Mouse (Mus musculus) macrophage (primary cell): ENCODE results near the gene Gm11568. TPM values are rescaled to one million over a fixed set of nuclear protein-coding genes. Genes with fewer than 3 reads are reported as not detected.
"Not testable (repeated sequence)": the region's sequence is repeated elsewhere in the genome, so short reads cannot be mapped to it uniquely, and the experiment has no call there.

Source experiments
- H3K27ac ChIP-seq: fragments of 350-480 bp; formaldehyde crosslinking; 2 replicates; pipeline ENCODE4 v1.9.0; 2021
- H3K36me3 ChIP-seq: fragments of 350-480 bp; formaldehyde crosslinking; 2 replicates; pipeline ENCODE4 v1.9.0; 2021; ENCODE audit errors: inconsistent target
- H3K4me3 ChIP-seq: fragments of 350-480 bp; formaldehyde crosslinking; 2 replicates; pipeline ENCODE4 v1.9.0; 2021; ENCODE audit errors: inconsistent target
- H3K79me2 ChIP-seq: fragments of 350-480 bp; formaldehyde crosslinking; 2 replicates; pipeline ENCODE4 v1.9.0; 2021; ENCODE audit errors: inconsistent target
- WGBS: methylation state at CpG from one replicate; pipeline ENCODE4 v1.1.7; 2026; ENCODE audit warnings: inconsistent platforms; ENCODE audit not compliant: missing documents; 5-methylcytosine and 5-hydroxymethylcytosine counted together
- polyA plus RNA-seq: library from polyadenylated mRNA; stranded (reverse); fragments of 250-400 nt; gene quantifications from 3 replicates; pipeline ENCODE4 v1.2.4, GENCODE M21; 2018; ENCODE audit warnings: inconsistent platforms
- total RNA-seq, 78 experiments: library from RNA; depleted of rRNA; stranded (reverse); fragments of 250-400 nt; gene quantifications; 1 replicate in 9 of 78; 2 replicates in 24 of 78; 3 replicates in 43 of 78; 4 replicates in 2 of 78; pipeline ENCODE4 v1.2.4; 2018; ENCODE audit warnings: inconsistent platforms in 56 of 78

The Gm11568 gene
- total RNA-seq (2018; cell fraction: chromatin; rRNA removed): not detected
- not detected for total RNA-seq (2018; cell fraction: cytosol; rRNA removed)
- total RNA-seq (2018; cell fraction: nucleus; rRNA removed): not detected
- polyA plus RNA-seq: not detected in 3 replicates

DNA sequence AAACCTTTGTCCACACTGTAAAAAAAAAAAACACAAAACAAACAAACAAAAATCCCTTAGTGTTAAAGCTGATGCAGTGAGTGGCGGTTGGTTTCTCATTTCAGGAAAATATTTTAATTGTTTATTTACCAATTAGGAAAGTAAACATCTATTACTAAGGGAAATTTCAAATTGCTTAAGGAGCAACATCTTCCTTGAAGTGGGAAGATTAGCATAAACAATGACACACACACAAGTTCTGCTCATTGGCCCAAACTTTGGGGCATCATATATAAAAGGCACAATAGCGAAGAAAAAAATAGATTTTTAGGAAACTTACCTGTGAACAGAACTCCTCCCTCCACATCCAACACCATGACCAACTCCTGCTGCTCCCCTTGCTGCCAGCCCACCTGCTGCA is at the start of gene Gm11568:
Gm11568 (plus strand) TSS at position 301 of the 400 bp plus-strand sequence.
- Histone ChIP-seq H3K79me2 (no peaks in the 10 kb centered on the region), H3K27ac (no peak within 1 kb of the TSS), H3K4me3 (no peak within 1 kb of the TSS), H3K36me3 (no peaks in the 10 kb centered on the region)
- 94% methylated on average over 2 of the region's 2 CpGs for WGBS

DNA sequence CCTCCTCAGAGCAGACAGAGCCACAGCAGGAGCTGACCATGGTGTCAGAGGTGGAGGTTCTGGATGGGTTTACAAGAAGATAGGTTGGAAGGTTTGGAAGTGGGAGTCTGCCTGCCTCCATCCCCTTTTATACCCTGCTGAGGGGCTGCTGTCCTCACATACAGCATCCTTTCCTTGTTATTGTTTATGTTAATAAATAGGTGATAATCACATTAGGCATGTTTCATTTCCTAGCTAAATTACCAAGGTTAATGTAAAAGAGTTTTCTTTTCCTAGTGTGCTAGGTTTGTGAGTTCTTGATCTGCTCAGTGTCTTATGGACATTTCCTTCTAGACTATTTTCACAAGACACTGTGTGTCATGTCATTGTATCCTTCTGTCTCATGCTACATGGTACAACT is 47.9 kb upstream of the Gm11568 start, which contains the start of gene Krtap4-13:
Krtap4-13 (minus strand) TSS at position 101 of the 400 bp plus-strand sequence.
- not testable (repeated sequence) for H3K79me2 ChIP-seq, H3K36me3 ChIP-seq, H3K4me3 ChIP-seq, H3K27ac ChIP-seq

DNA sequence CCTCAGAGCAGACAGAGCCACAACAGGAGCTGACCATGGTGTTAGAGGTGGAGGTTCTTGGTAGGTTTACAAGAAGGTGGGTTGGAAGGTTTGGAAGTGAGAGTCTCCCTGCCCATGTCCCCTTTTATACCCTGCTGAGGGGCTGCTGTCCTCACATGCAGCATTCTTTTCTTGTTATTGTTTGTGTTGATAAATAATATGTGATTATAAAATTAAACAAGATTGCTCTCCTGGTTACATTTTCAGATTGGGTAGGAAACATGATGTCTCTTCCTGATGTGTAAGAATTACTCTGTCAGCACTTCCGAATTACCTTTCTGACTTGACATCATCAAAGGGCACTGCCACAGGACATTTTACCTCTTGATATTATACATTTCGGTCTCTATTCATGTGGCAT is 42.2 kb upstream of the Gm11568 start, which contains the start of gene Gm11564:
Gm11564 (minus strand) TSS at position 101 of the 400 bp plus-strand sequence.
- not testable (repeated sequence) for H3K4me3 ChIP-seq, H3K27ac ChIP-seq, H3K36me3 ChIP-seq, H3K79me2 ChIP-seq
- WGBS: 83% methylated on average over 2 of the region's 2 CpGs

DNA sequence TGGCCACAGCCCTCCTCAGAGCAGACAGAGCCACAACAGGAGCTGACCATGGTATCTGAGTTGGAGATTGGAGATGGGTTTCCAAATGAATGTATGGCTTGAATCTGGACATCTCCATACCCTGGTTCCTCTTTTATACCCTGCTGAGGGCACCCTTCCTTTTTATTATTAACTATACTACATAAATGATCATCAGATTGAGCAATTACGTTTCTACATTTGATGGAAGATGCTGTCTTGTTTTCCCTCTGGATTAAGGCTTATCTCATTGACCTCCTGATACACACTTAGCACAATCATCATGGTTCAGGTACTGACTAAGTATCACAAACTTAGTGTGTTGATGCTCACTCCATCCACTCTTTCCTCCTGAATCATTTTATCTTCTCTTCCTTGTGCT is 19.8 kb upstream of the Gm11568 start, which contains the start of gene 2300003K06Rik:
2300003K06Rik (minus strand) TSS at position 101 of the 400 bp plus-strand sequence.
- WGBS: 85% methylated on average over 1 of the region's 1 CpGs
- Histone ChIP-seq H3K4me3 (no peak within 1 kb of the TSS), H3K27ac (no peak within 1 kb of the TSS), H3K36me3 (no peaks in the 10 kb centered on the region), H3K79me2 (no peaks in the 10 kb centered on the region)

DNA sequence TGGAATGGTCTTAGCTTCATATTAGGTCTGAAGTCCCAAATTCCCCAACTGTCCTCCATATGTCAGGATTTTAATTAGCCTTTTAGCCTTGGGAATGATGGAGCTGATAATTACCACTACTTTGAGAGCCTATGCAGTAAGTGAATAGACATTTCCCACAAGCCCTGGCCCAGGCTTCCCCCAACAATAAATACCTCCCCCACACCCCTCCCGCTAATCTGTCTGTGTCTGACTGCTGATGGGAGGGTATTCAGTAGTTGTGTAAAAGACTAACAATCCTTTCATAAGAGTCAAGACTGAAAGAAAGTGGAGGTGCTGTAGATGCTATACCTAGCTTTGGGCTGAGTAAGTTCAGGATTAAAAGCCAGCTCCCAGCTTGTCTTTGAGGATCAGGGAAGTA is 15.5 kb upstream of the Gm11568 start:
- Histone ChIP-seq H3K36me3 (no peaks in the 10 kb centered on the region), H3K79me2 (no peaks in the 10 kb centered on the region), H3K27ac (no peak overlapping the region), H3K4me3 (no peak overlapping the region)
- 77% methylated on average over 1 of the region's 1 CpGs for WGBS

DNA sequence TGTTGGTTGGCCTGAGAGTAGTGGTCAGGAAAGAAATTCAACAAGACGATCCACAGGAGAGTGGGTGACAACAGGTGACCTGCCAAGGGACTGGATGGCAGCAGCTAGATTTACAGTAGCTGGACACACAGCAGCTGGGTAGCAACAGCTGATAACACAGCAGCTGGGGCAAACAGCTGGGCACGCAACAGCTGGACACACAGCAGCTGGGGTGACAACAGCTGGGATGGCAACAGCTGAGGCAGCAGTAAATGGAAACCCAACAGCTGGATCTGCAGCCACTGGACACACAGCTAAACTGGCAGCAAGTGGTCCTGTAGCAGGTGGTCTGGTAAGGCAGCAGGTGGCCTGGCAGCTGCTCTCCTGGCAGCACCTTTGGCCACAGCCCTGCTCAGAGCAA is 11.0 kb upstream of the Gm11568 start:
- Histone ChIP-seq H3K27ac (no peak overlapping the region), H3K79me2 (no peaks in the 10 kb centered on the region), H3K36me3 (no peaks in the 10 kb centered on the region), H3K4me3 (no peak overlapping the region)
- 95% methylated on average over 2 of the region's 2 CpGs for WGBS

DNA sequence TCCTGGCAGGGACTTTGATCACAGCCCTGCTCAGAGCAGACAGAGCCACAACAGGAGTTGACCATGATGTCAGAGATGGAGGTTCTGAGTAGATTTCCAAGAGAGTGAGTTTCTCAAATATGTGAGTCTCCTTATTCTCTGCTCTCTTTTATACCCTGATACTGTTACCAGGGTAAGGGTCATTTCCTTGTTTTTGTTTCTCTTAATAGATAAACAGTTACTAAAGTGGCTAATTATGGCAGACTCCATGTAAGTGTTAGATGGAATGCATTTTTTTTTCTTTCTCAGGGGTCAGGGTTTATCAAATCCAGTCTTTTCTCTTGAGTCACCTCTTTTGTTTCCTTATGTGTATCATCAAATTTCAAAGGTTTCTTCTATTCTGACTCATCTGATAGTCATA is 6.2 kb upstream of the Gm11568 start, which contains the start of gene Krtap4-16:
Krtap4-16 (minus strand) TSS at position 101 of the 400 bp plus-strand sequence.
- H3K4me3 ChIP-seq: no peak within 1 kb of the TSS
- no peaks in the 10 kb centered on the region for H3K79me2 ChIP-seq
- H3K27ac ChIP-seq: no peak within 1 kb of the TSS
- no peaks in the 10 kb centered on the region for H3K36me3 ChIP-seq

DNA sequence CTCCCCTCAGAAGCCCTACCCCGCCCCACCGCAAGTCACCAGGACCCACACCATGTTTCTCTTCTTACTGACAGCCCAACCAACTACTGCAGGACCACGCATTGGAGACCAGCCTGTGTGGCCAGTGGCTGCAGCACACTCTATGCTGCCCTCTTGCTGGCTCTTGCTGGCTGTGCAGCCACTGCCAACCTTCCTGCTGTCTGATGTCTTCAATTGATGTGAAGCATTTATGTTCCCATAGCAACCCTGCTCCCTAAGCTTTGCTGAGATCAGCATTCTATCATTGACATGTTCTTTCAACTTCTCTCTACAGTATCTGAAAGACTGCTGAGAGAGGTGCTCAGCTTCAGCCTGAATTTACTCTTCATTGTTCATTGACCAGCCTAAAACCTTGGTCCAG is 3.6 kb upstream of the Gm11568 start:
- Histone ChIP-seq H3K27ac (no peak overlapping the region), H3K4me3 (no peak overlapping the region), H3K79me2 (no peaks in the 10 kb centered on the region), H3K36me3 (no peaks in the 10 kb centered on the region)
- 53% methylated on average over 3 of the region's 3 CpGs for WGBS

DNA sequence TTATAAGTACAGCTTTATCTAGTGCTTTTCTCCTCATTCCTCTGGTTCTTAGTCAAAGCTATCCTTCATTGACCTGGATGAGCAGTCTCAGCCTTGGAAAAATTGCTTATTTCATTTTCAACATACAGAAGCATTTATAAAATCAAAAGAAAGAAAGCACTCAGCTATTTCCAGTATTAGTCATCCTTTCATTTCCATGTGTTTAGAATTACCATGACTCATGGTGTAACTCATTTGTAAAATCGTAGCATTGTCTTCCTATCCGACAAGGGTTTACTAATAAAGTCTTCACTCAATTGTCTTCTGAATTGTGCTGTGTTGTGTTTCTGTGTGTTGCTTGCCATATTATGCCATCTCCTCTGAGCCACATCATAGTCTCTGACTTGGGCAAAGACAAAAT is 1.0 kb downstream of the Gm11568 start:
- 72% methylated on average over 2 of the region's 2 CpGs for WGBS
- Histone ChIP-seq H3K27ac (no peak overlapping the region), H3K79me2 (no peaks in the 10 kb centered on the region), H3K36me3 (no peaks in the 10 kb centered on the region), H3K4me3 (no peak overlapping the region)

DNA sequence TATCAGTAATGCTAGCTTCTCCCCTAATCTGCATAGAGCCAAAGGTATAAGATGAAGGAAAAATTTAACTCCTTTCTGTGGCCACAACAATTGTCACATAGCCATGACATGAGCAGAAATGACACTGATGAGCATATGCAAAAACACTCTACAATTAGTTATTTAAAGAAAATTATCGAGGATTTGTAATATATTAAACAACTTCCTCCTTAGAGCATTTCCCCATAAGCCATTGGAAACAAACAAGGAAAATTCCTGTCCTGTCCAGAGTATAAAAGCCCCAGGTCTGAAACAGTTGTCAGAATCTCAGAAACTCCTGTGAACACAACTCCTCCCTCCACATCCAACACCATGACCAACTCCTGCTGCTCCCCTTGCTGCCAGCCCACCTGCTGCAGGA is 6.5 kb downstream of the Gm11568 start, which contains the start of gene Gm11559:
Gm11559 (plus strand) TSS at position 301 of the 400 bp plus-strand sequence.
- not testable (repeated sequence) for H3K27ac ChIP-seq, H3K79me2 ChIP-seq, H3K36me3 ChIP-seq, H3K4me3 ChIP-seq
- no CpG with 5 or more reads among the region's 1 CpGs for WGBS

DNA sequence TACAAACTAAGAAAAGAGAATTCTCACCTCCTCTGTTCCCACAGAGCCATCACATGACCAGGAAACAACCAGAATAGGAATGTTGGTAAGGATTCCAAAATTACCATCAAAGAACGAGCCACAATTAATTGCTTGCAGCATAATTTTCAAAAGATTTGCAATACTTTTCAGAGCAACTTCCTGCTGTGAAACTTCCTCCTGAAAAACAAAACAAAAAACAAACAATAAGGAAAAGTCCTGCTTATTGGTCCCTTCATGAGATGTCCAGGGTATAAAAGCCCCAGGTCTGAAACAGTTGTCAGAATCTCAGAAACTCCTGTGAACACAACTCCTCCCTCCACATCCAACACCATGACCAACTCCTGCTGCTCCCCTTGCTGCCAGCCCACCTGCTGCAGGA is 15.4 kb downstream of the Gm11568 start, which contains the start of gene Krtap9-1:
Krtap9-1 (plus strand) TSS at position 301 of the 400 bp plus-strand sequence.
- not testable (repeated sequence) for H3K4me3 ChIP-seq, H3K36me3 ChIP-seq, H3K27ac ChIP-seq, H3K79me2 ChIP-seq
- WGBS: 67% methylated on average over 1 of the region's 1 CpGs

DNA sequence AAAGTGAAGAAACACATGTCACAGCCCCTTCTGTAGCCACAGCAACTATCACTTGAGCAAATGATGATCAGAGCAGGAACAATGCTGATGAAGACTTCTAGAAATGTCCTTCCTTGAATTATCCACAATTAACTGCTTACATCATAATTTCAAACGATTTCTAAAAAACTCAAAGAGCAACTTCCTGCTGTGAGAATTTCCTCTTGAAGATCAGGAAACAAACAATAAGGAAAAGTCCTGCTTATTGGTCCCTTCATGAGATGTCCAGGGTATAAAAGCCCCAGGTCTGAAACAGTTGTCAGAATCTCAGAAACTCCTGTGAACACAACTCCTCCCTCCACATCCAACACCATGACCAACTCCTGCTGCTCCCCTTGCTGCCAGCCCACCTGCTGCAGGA is 21.2 kb downstream of the Gm11568 start, which contains the start of gene Gm11567:
Gm11567 (plus strand) TSS at position 301 of the 400 bp plus-strand sequence.
- H3K79me2 ChIP-seq, H3K4me3 ChIP-seq, H3K27ac ChIP-seq, H3K36me3 ChIP-seq: not testable (repeated sequence)
- 17% methylated on average over 1 of the region's 1 CpGs for WGBS

DNA sequence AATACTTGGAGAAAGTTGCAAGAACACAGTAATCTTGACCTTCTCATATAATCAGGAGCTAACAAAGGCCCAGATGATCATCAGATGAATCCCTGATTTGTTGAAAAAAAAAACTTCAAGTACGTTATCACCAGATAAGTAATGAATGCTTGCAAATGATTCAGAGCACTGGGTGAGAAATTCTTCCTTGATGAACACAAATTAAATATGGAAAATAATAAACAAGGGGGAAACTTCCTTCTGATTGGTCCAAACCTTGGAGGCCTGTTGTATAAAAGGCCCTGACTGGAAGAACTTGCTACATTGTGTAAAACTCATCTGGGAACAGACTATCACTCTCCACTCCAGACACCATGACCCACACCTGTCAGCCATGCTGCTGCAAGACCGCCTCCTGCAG is 49.9 kb downstream of the Gm11568 start, which contains the start of gene Krtap31-1:
Krtap31-1 (plus strand) TSS at position 301 of the 400 bp plus-strand sequence.
- H3K4me3 ChIP-seq: no peak within 1 kb of the TSS
- no peak within 1 kb of the TSS for H3K27ac ChIP-seq
- no peaks in the 10 kb centered on the region for H3K79me2 ChIP-seq
- no peaks in the 10 kb centered on the region for H3K36me3 ChIP-seq
- WGBS: 79% methylated on average over 1 of the region's 2 CpGs
